Mouse (Mus musculus) ES-Bruce4 (cell line): ENCODE data around the gene Tha1.

ENCODE experiments used
- CTCF ChIP-seq: IDR thresholded peaks from one replicate; pipeline ENCODE4 v1.8.1; 2011; ENCODE audit warnings: low read depth, low read length
- POLR2A ChIP-seq: IDR thresholded peaks from one replicate; pipeline ENCODE4 v1.8.1; 2011; ENCODE audit warnings: low read length; ENCODE audit not compliant: insufficient read depth

GRCm38 (mm10) chr11:117881787-117882186 is 8.5 kb upstream of the Tha1 start:
- TF ChIP-seq POLR2A, result no peak
- no peak for TF ChIP-seq CTCF
